In genomic region chr7:45617042-45617695, GRCm38 (mm10) we compare ENCODE assay signal across 9 mouse cellular contexts. TPM values are rescaled to one million over a fixed set of nuclear protein-coding genes. Genes with fewer than 3 reads are reported as not detected.
DNase-seq lines count a peak whose midpoint lies in the region; ATAC-seq lines count a peak whose summit lies in the region.
"Had no signal": no experiment of that assay in that cellular context is flagged by ENCODE, and none has a peak within 500 bp of the region (broad histone marks: within the 10 kb centered on the region; RNA-seq: fewer than 3 reads in every experiment).

Gene Fut1 (plus strand): TSS chr7:45617289.

- WGBS in heart, embryonic 14.5 days = 9% methylated on average over 31 of the region's 31 CpGs
- 6% methylated on average over 31 of the region's 31 CpGs for WGBS in forebrain, embryonic 13.5 days
- WGBS in limb, embryonic 11.5 days = 6% methylated on average over 29 of the region's 31 CpGs

- no peak for DNase-seq in heart, adult 8-10 months (ENCODE audit: low spot score)
- DNase-seq in ES-CJ7 (ENCODE audit: low read depth, low spot score) = peak; percentile 39
- peak; percentile 57 for DNase-seq in limb, embryonic 11.5 days (ENCODE audit: low spot score)
- DNase-seq in spleen, postnatal 36 days (ENCODE audit: low spot score in 2 of 2) = no peak
- DNase-seq in c-Kit-positive CD71-positive TER-119-positive erythroid progenitor cells, embryonic 14.5 days (ENCODE audit: low spot score) = no peak
- no peak for DNase-seq in layer of hippocampus, adult 9-11 months

- ATAC-seq in heart, embryonic 14.5 days (ENCODE audit: insufficient number of reproducible peaks, insufficient read depth, low FRiP score, low read depth) = peak; percentile 20; the same call in 1 of the 2 replicates
- ATAC-seq in forebrain, embryonic 13.5 days = no peak
- 0 out of 2 replicates have a peak, but pooled peaks have one; percentile 28 for ATAC-seq in limb, embryonic 11.5 days (ENCODE audit: insufficient number of reproducible peaks, low FRiP score, low TSS enrichment, low read depth)

- H3K9me3 ChIP-seq in heart, embryonic 14.5 days (ENCODE audit: control insufficient read depth, low read length) = no peaks in the 10 kb centered on the region
- no peaks in the 10 kb centered on the region for H3K9me3 ChIP-seq in forebrain, embryonic 13.5 days (replicated peaks)
- H3K9me3 ChIP-seq in limb, embryonic 11.5 days (ENCODE audit: control insufficient read depth, low read length) = no peaks in the 10 kb centered on the region

- H3K27me3 ChIP-seq in heart, embryonic 14.5 days (ENCODE audit: control insufficient read depth, insufficient read depth, low read length) = peaks cover 46% of the 10 kb centered on the region
- peaks cover 49% of the 10 kb centered on the region for H3K27me3 ChIP-seq in forebrain, embryonic 13.5 days
- peaks cover 25% of the 10 kb centered on the region for H3K27me3 ChIP-seq in limb, embryonic 11.5 days (ENCODE audit: control insufficient read depth, insufficient read depth, low read length)

- H3K27ac ChIP-seq in heart, embryonic 14.5 days (replicated peaks in 1 of 2; ENCODE audit: control insufficient read depth in 1 of 2, insufficient read depth in 1 of 2, low read depth in 2 of 2, low read length in 2 of 2) = no peak within 1 kb of the TSS
- H3K27ac ChIP-seq in forebrain, embryonic 13.5 days = no peak within 1 kb of the TSS
- no peak within 1 kb of the TSS for H3K27ac ChIP-seq in limb, embryonic 11.5 days (replicated peaks; ENCODE audit: low read depth, low read length)
- H3K27ac ChIP-seq: macrophage had no signal

- H3K36me3 ChIP-seq in heart, embryonic 14.5 days (ENCODE audit: control insufficient read depth, insufficient read depth, low read length) = no peaks in the 10 kb centered on the region
- no peaks in the 10 kb centered on the region for H3K36me3 ChIP-seq in forebrain, embryonic 13.5 days (ENCODE audit: poor library complexity, severe bottlenecking)
- no peaks in the 10 kb centered on the region for H3K36me3 ChIP-seq in limb, embryonic 11.5 days (ENCODE audit: control insufficient read depth, insufficient read depth, low read length)

- peak within 1 kb of the TSS in 1 of 2 experiments; percentile 6; a peak in 1 of 4 replicates for H3K4me3 ChIP-seq in heart, embryonic 14.5 days (ENCODE audit: control insufficient read depth in 1 of 2, insufficient read depth in 1 of 2, low read depth in 1 of 2, low read length in 2 of 2)
- H3K4me3 ChIP-seq in forebrain, embryonic 13.5 days = 0 out of 2 replicates have a peak within 1 kb of the TSS, but pooled peaks have one; percentile 6
- 0 out of 2 replicates have a peak within 1 kb of the TSS, but pooled peaks have one; percentile 3 for H3K4me3 ChIP-seq in limb, embryonic 11.5 days (ENCODE audit: low read depth, low read length)

- peaks cover 0 to 6% of the 10 kb centered on the region in 2 experiments; a peak in 1 of 4 replicates for H3K4me1 ChIP-seq in heart, embryonic 14.5 days (ENCODE audit: control insufficient read depth in 2 of 2, insufficient read depth in 2 of 2, low read length in 2 of 2)
- H3K4me1 ChIP-seq in forebrain, embryonic 13.5 days = peaks cover 5% of the 10 kb centered on the region
- H3K4me1 ChIP-seq in limb, embryonic 11.5 days (ENCODE audit: control insufficient read depth, insufficient read depth, low read length) = peaks cover 8% of the 10 kb centered on the region; the same call in 1 of the 2 replicates

- H3K4me2 ChIP-seq in heart, embryonic 14.5 days (ENCODE audit: low read length) = no peak within 1 kb of the TSS
- H3K4me2 ChIP-seq in forebrain, embryonic 13.5 days = peak within 1 kb of the TSS; percentile 21; the same call in 1 of the 2 replicates
- peak within 1 kb of the TSS; percentile 42 for H3K4me2 ChIP-seq in limb, embryonic 11.5 days (ENCODE audit: low read depth, severe bottlenecking)

- H3K9ac ChIP-seq in heart, embryonic 14.5 days (ENCODE audit: low read length) = no peak within 1 kb of the TSS
- 0 out of 2 replicates have a peak within 1 kb of the TSS, but pooled peaks have one; percentile 27 for H3K9ac ChIP-seq in forebrain, embryonic 13.5 days
- no peak within 1 kb of the TSS for H3K9ac ChIP-seq in limb, embryonic 11.5 days (ENCODE audit: low read length)

RNA-seq across cellular contexts. Expression of gene Fut1, which starts in this region (rescaled TPM):
- polyA plus RNA-seq in heart, embryonic 14.5 days (2014; fragmentation: Nextera tagmentation; extraction: Ambion mirVana) = 0.07 TPM in 1 of 2 replicates, not detected in the other
- total RNA-seq in heart, adult 8-10 months (2022) = not detected
- polyA plus RNA-seq in forebrain, embryonic 13.5 days (2015; fragmentation: Nextera tagmentation; extraction: Ambion mirVana) = not detected in 2 replicates
- polyA plus RNA-seq in limb, embryonic 11.5 days (2014; fragmentation: Nextera tagmentation; extraction: Ambion mirVana) = 0.07 TPM in 1 of 2 replicates, not detected in the other
- polyA plus RNA-seq: macrophage had no signal

Comparison
In these comparisons a context has a peak if more than half of its experiments do, and no peak if none do; other contexts are left out.
1. Peak in ATAC-seq in heart, embryonic 14.5 days; RNA of the gene not detected or under 1 TPM.
2. Peak in DNase-seq, ATAC-seq, H3K4me3 ChIP-seq and H3K4me2 ChIP-seq in limb, embryonic 11.5 days; RNA of the gene not detected or under 1 TPM.